Mouse (Mus musculus) embryonic fibroblast, embryonic 13.5 days (primary cell): ENCODE measurements around the gene Mrps21. TPM values are rescaled to one million over a fixed set of nuclear protein-coding genes. Genes with fewer than 3 reads are reported as not detected.
A peak's percentile ranks its signal among the peaks of the same experiment; 100 is the strongest.

Source experiments
- H3K27ac ChIP-seq: 2 replicates; pipeline ENCODE4 v1.5.1; 2012; ENCODE audit warnings: low read length, control low read depth, inconsistent platforms; ENCODE audit not compliant: insufficient read depth
- H3K4me1 ChIP-seq: 2 replicates; pipeline ENCODE4 v1.6.1; 2011; ENCODE audit warnings: low read length; ENCODE audit not compliant: control insufficient read depth, insufficient read depth
- H3K4me3 ChIP-seq: 2 replicates; pipeline ENCODE4 v1.5.1; 2011; ENCODE audit warnings: mild to moderate bottlenecking, control low read depth, low read length; ENCODE audit not compliant: insufficient read depth
- CTCF ChIP-seq: IDR thresholded peaks from 2 replicates; pipeline ENCODE4 v1.5.1; 2011; ENCODE audit warnings: mild to moderate bottlenecking, control low read depth, low read length, moderate library complexity, borderline replicate concordance; ENCODE audit not compliant: insufficient read depth
- POLR2A ChIP-seq: IDR thresholded peaks from 2 replicates; pipeline ENCODE4 v1.6.1; 2011; ENCODE audit warnings: low read depth, mild to moderate bottlenecking, control low read depth, low read length, moderate library complexity
- polyA plus RNA-seq: library from polyadenylated mRNA; stranded (reverse); fragments of >200 nt; gene quantifications from 2 replicates; pipeline ENCODE4 v1.2.4, GENCODE M21; 2011; ENCODE audit warnings: low read depth; ENCODE audit not compliant: missing spikeins, insufficient read length

Mrps21 gene
- polyA plus RNA-seq, 1 experiment, result 171 TPM

- Histone ChIP-seq H3K27ac (peak within 1 kb of the TSS; percentile 95), H3K4me3 (peak within 1 kb of the TSS; percentile 71), H3K4me1 (peaks cover 5% of the 10 kb centered on the region; the same call in 1 of the 2 replicates)
- TF ChIP-seq CTCF (no peak), POLR2A (peak; percentile 75)
These were observed 52.6 kb downstream of the Mrps21 start, which contains the start of gene Rprd2 for GRCm38 (mm10) chr3:95818571-95819288. Gene Rprd2 (minus strand): TSS chr3:95818863.

- H3K4me1 ChIP-seq, result peaks cover 5% of the 10 kb centered on the region; the same call in 1 of the 2 replicates
- H3K4me3 ChIP-seq, result peak overlapping the region; percentile 71
- TF ChIP-seq CTCF (no peak), POLR2A (peak; percentile 57)
- H3K27ac ChIP-seq, result peak overlapping the region; percentile 95
These were observed 53.2 kb downstream of the Mrps21 start for GRCm38 (mm10) chr3:95818026-95818511.

- TF ChIP-seq POLR2A (no peak), CTCF (no peak)
- no peak overlapping the region for H3K27ac ChIP-seq
- peaks cover 5% of the 10 kb centered on the region; the same call in 1 of the 2 replicates for H3K4me1 ChIP-seq
- H3K4me3 ChIP-seq, result no peak overlapping the region
These were observed 54.6 kb downstream of the Mrps21 start for GRCm38 (mm10) chr3:95816681-95817080.

Other genes with a start within 250 kb of the Mrps21 start
- gene Ensa, start 246.5 kb downstream of the Mrps21 start, polyA plus RNA-seq, result 71.5 and 86.4 TPM in 2 replicates
- 109 and 118 TPM in 2 replicates for gene Mcl1, start 212.7 kb downstream of the Mrps21 start, polyA plus RNA-seq
- gene Adamtsl4, start 183.6 kb downstream of the Mrps21 start, polyA plus RNA-seq, result 18.9 and 26.4 TPM in 2 replicates
- gene Ecm1, start 131.9 kb downstream of the Mrps21 start, polyA plus RNA-seq, result 155 and 327 TPM in 2 replicates
- 36.7 and 37.5 TPM in 2 replicates for gene Tars2, start 111.3 kb downstream of the Mrps21 start, polyA plus RNA-seq
- gene Rprd2, start 52.7 kb downstream of the Mrps21 start, polyA plus RNA-seq, result 32.2 and 37.1 TPM in 2 replicates
- 37.4 and 37.7 TPM in 2 replicates for gene Prpf3, start 15.6 kb downstream of the Mrps21 start, polyA plus RNA-seq
- 4.3 and 7.8 TPM in 2 replicates for gene Ciart, start 10.7 kb upstream of the Mrps21 start, polyA plus RNA-seq
- gene BC028528, start 20.5 kb upstream of the Mrps21 start, polyA plus RNA-seq, result 18.7 and 23.6 TPM in 2 replicates
- gene Aph1a, start 22.4 kb upstream of the Mrps21 start, polyA plus RNA-seq, result 63.3 and 79.1 TPM in 2 replicates
- not detected in 2 replicates for gene Car14, start 33.2 kb upstream of the Mrps21 start, polyA plus RNA-seq
- gene Anp32e, start 57.7 kb upstream of the Mrps21 start, polyA plus RNA-seq, result 161 and 235 TPM in 2 replicates
- gene Plekho1, start 124.5 kb upstream of the Mrps21 start, polyA plus RNA-seq, result 53.5 and 57.7 TPM in 2 replicates
- 15.5 and 15.6 TPM in 2 replicates for gene Vps45, start 186.9 kb upstream of the Mrps21 start, polyA plus RNA-seq
- 26.0 and 30.0 TPM in 2 replicates for gene Otud7b, start 233.0 kb upstream of the Mrps21 start, polyA plus RNA-seq